Mouse (Mus musculus) heart, embryonic 14.5 days (tissue): Measurements from ENCODE around the gene Snrnp70. TPM values are rescaled to one million over a fixed set of nuclear protein-coding genes. Genes with fewer than 3 reads are reported as not detected.

Experiments used
- ATAC-seq: fragments of 200-750 bp; cut with Nextera tagmentation; 2 replicates; pipeline ENCODE4 v1.8.0; 2017; ENCODE audit warnings: low read depth, moderate TSS enrichment; ENCODE audit not compliant: insufficient number of reproducible peaks, insufficient read depth, low FRiP score
- H3K27ac ChIP-seq, 2 experiments: fragments of 200-500 bp in 1 of 2; fragments of 300-500 bp in 1 of 2; sonication (generic) in 1 of 2; replicated peaks in 1 of 2; 2 replicates each; pipeline ENCODE4 v1.5.1; 2012 to 2014; ENCODE audit warnings: low read depth in 2 of 2, low read length in 2 of 2, control low read depth in 1 of 2, mild to moderate bottlenecking in 1 of 2, mixed read lengths in 1 of 2; ENCODE audit not compliant: control insufficient read depth in 1 of 2, insufficient read depth in 1 of 2
- H3K27me3 ChIP-seq: fragments of 300-500 bp; sonication (generic); 2 replicates; pipeline ENCODE4 v1.6.1; 2014; ENCODE audit warnings: mild to moderate bottlenecking, low read length, control low read depth; ENCODE audit not compliant: control insufficient read depth, insufficient read depth
- H3K36me3 ChIP-seq: fragments of 300-500 bp; sonication (generic); 2 replicates; pipeline ENCODE4 v1.6.1; 2014; ENCODE audit warnings: mild to moderate bottlenecking, control low read depth, low read length, mixed read lengths; ENCODE audit not compliant: control insufficient read depth, insufficient read depth
- H3K4me1 ChIP-seq, 2 experiments: fragments of 200-500 bp in 1 of 2; fragments of 300-500 bp in 1 of 2; sonication (generic) in 1 of 2; 2 replicates each; pipeline ENCODE4 v1.6.1; 2012 to 2014; ENCODE audit warnings: low read length in 2 of 2, control low read depth in 1 of 2, mixed read lengths in 1 of 2; ENCODE audit not compliant: control insufficient read depth in 2 of 2, insufficient read depth in 2 of 2
- H3K4me2 ChIP-seq: fragments of 300-500 bp; sonication (generic); 2 replicates; pipeline ENCODE4 v1.6.1; 2014; ENCODE audit warnings: mild to moderate bottlenecking, low read length
- H3K4me3 ChIP-seq, 2 experiments: fragments of 200-500 bp in 1 of 2; fragments of 300-500 bp in 1 of 2; sonication (generic) in 1 of 2; 2 replicates each; pipeline ENCODE4 v1.5.1; 2012 to 2014; ENCODE audit warnings: low read length in 2 of 2, mild to moderate bottlenecking in 2 of 2, control low read depth in 1 of 2, low read depth in 1 of 2, moderate library complexity in 1 of 2; ENCODE audit not compliant: control insufficient read depth in 1 of 2, insufficient read depth in 1 of 2
- H3K9ac ChIP-seq: fragments of 300-500 bp; sonication (generic); 2 replicates; pipeline ENCODE4 v1.6.1; 2014; ENCODE audit warnings: mild to moderate bottlenecking, low read length
- H3K9me3 ChIP-seq: fragments of 300-500 bp; sonication (generic); 2 replicates; pipeline ENCODE4 v1.6.1; 2016; ENCODE audit warnings: low read length, control low read depth; ENCODE audit not compliant: control insufficient read depth
- WGBS: fragments of 180-500 bp; shearing (Covaris S2); extraction: QIAGEN DNeasy Blood & Tissue Kit; methylation state at CpG from one replicate; pipeline ENCODE4 v1.1.7; 2014; 5-methylcytosine and 5-hydroxymethylcytosine counted together
- polyA plus RNA-seq: library from polyadenylated mRNA; unstranded; fragments of >200 nt; fragmentation: Nextera tagmentation; extraction: Ambion mirVana; gene quantifications from 2 replicates; pipeline ENCODE4 v1.2.1, GENCODE M21; 2014

The Snrnp70 gene
- polyA plus RNA-seq, 1 experiment from 2014 or later, result 65.2 TPM

- Histone ChIP-seq H3K4me3 (peak within 1 kb of the TSS; percentile 53 to 57), H3K36me3 (peaks cover 35% of the 10 kb centered on the region), H3K27me3 (peaks cover 27% of the 10 kb centered on the region), H3K9me3 (no peaks in the 10 kb centered on the region), H3K9ac (peak within 1 kb of the TSS; percentile 70), H3K4me2 (peak within 1 kb of the TSS; percentile 94), H3K4me1 (peaks cover 10 to 34% of the 10 kb centered on the region in 2 experiments), H3K27ac (no peak within 1 kb of the TSS)
- 7% methylated on average over 28 of the region's 28 CpGs for WGBS
- ATAC-seq, result peak; percentile 14; the same call in 1 of the 2 replicates
Observed at GRCm38 (mm10) chr7:45370475-45371311, 24.8 kb downstream of the Snrnp70 start, which contains the start of gene Lin7b. TSS of gene Lin7b (minus strand) at chr7:45370583.

- 7% methylated on average over 51 of the region's 52 CpGs for WGBS
- ATAC-seq, result no peak; the same call in 1 of the 2 replicates
- H3K4me1 ChIP-seq, result peaks cover 10 to 34% of the 10 kb centered on the region in 2 experiments
- peaks cover 34% of the 10 kb centered on the region for H3K27me3 ChIP-seq
- peak overlapping the region; percentile 53 to 57 for H3K4me3 ChIP-seq
- peak overlapping the region; percentile 94 for H3K4me2 ChIP-seq
- H3K9ac ChIP-seq, result peak overlapping the region; percentile 70
- no peak overlapping the region for H3K27ac ChIP-seq
- peaks cover 27% of the 10 kb centered on the region for H3K36me3 ChIP-seq
- H3K9me3 ChIP-seq, result no peaks in the 10 kb centered on the region
Observed at GRCm38 (mm10) chr7:45369836-45370474, 25.6 kb downstream of the Snrnp70 start.

- Histone ChIP-seq H3K27ac (no peak overlapping the region), H3K4me1 (peaks cover 10 to 34% of the 10 kb centered on the region in 2 experiments), H3K36me3 (peaks cover 21% of the 10 kb centered on the region), H3K9ac (no peak overlapping the region), H3K9me3 (no peaks in the 10 kb centered on the region), H3K4me2 (peak overlapping the region; percentile 94; the same call in 1 of the 2 replicates), H3K27me3 (peaks cover 42% of the 10 kb centered on the region), H3K4me3 (no peak overlapping the region)
- no peak for ATAC-seq
- 73% methylated on average over 16 of the region's 16 CpGs for WGBS
Observed at GRCm38 (mm10) chr7:45369022-45369745, 26.4 kb downstream of the Snrnp70 start.

- peak overlapping the region; percentile 8; the same call in 1 of the 2 replicates for H3K9ac ChIP-seq
- H3K9me3 ChIP-seq, result no peaks in the 10 kb centered on the region
- peaks cover 11% of the 10 kb centered on the region for H3K36me3 ChIP-seq
- WGBS, result 86% methylated on average over 15 of the region's 15 CpGs
- peak overlapping the region; percentile 99 for H3K4me2 ChIP-seq
- no peak overlapping the region for H3K27ac ChIP-seq
- no peak for ATAC-seq
- H3K4me3 ChIP-seq, result no peak overlapping the region
- peaks cover 52% of the 10 kb centered on the region for H3K27me3 ChIP-seq
- H3K4me1 ChIP-seq, result peaks cover 10 to 34% of the 10 kb centered on the region in 2 experiments
Observed at GRCm38 (mm10) chr7:45368178-45368577, 27.4 kb downstream of the Snrnp70 start.

GRCm38 (mm10) chr7:45367020-45367880 lies 28.3 kb downstream of the Snrnp70 start:
- Histone ChIP-seq H3K36me3 (peaks cover 2% of the 10 kb centered on the region; the same call in 1 of the 2 replicates), H3K9ac (peak overlapping the region; percentile 69), H3K4me3 (peak overlapping the region; percentile 62 to 78), H3K27ac (peak overlapping the region in 1 of 2 experiments; percentile 36; a peak in 2 of 4 replicates), H3K4me2 (peak overlapping the region; percentile 99), H3K4me1 (peaks cover 10 to 29% of the 10 kb centered on the region in 2 experiments), H3K9me3 (no peaks in the 10 kb centered on the region), H3K27me3 (peaks cover 61% of the 10 kb centered on the region)
- peak; percentile 89 for ATAC-seq
- under 1% methylated on average over 70 of the region's 70 CpGs for WGBS

GRCm38 (mm10) chr7:45366652-45367019 lies 28.9 kb downstream of the Snrnp70 start, which contains the start of gene Ppfia3:
TSS of gene Ppfia3 (minus strand) at chr7:45367019.
- H3K9me3 ChIP-seq, result no peaks in the 10 kb centered on the region
- no peaks in the 10 kb centered on the region for H3K36me3 ChIP-seq
- peak within 1 kb of the TSS; percentile 62 to 78 for H3K4me3 ChIP-seq
- peak within 1 kb of the TSS; percentile 99 for H3K4me2 ChIP-seq
- no peak for ATAC-seq
- peaks cover 67% of the 10 kb centered on the region for H3K27me3 ChIP-seq
- H3K9ac ChIP-seq, result peak within 1 kb of the TSS; percentile 69
- peaks cover 12 to 33% of the 10 kb centered on the region in 2 experiments for H3K4me1 ChIP-seq
- peak within 1 kb of the TSS in 1 of 2 experiments; percentile 36; a peak in 2 of 4 replicates for H3K27ac ChIP-seq
- WGBS, result 1% methylated on average over 23 of the region's 26 CpGs
